Mouse (Mus musculus) frontal cortex, adult 2 months (tissue): ENCODE data around the gene Stim1. TPM values are rescaled to one million over a fixed set of nuclear protein-coding genes. Genes with fewer than 3 reads are reported as not detected.

ENCODE experiments used
- DNase-seq, 2 experiments: peaks; one replicate each; pipeline ENCODE4 v3.0.0; 2022; ENCODE audit warnings: low spot score in 1 of 2; ENCODE audit errors: extremely low spot score in 1 of 2
- polyA plus RNA-seq: library from polyadenylated mRNA; depleted of rRNA; stranded (reverse); fragments of >200 nt; gene quantifications from 2 replicates; pipeline ENCODE4 v1.2.3, GENCODE M21; 2012; rRNA removed

Gene Stim1
- polyA plus RNA-seq, result 78.3 and 82.5 TPM in 2 replicates

DNA sequence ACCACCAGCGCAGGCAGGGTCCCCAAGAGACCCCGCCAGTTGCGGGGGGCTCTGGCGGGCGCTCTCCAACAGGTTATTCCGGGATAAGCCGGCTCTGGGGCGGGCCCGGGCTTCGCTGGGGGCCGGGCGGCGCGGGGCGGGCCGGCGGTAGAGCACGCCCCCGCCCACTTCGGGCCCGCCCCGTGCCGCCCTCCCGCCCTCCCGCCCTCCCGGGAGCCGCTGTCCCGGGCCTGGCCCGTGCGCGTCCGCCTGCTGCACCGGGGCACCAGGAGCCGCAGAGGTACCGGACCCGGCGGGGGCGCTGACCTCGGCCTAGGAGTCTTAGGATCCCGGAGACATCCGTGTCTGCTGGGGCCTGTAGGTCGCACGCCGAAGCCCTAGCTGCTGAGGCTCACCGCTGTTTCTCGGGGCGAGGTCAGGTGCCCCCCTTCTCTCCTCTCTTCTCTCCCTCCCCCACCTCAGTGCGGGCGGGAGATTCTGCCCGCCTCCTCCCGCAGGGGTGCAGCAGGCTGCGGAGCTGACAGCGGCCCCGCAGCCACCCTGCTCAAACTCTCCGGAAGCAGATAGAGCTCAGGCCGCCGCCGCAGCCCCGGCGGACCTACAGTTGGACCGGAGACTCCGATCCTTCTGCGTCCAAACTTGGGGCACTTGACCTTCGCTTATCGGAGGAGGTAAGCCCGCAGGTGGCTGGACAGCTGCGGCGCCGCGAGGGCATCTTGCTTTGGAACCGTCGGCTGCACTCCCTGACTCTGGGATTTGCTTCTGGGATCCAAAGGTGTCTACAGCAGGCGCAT is at the start of gene Stim1:
Gene Stim1 (plus strand): TSS at position 206 of the 794 bp plus-strand sequence.
- DNase-seq, result peak in 1 of 2 experiments; percentile 43

GRCm38 (mm10) chr7:102221899-102222298 is 45.7 kb upstream of the Stim1 start:
- DNase-seq, result peak in 1 of 2 experiments; percentile 30

DNA sequence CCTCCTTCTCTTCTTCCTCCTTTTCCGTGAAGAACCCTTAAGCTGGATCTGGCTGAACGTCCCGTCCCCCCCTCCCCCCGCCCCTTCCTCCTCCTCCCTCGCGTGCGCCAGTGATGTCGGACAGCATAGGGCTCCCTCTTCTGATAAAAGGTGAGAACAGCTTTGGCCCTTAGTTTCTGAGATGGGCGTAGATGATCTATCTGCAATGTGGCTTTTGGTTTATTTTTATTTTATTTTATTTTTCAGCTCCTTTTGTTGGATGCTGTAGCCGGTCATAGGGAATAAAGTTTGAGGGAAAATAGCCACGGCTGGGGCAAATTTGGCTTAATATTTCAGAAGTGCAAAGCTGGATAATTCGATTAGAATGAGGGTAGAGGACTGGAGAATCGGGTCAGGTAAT is 45.3 kb upstream of the Stim1 start:
- DNase-seq, result peak in 1 of 2 experiments; percentile 44

DNA sequence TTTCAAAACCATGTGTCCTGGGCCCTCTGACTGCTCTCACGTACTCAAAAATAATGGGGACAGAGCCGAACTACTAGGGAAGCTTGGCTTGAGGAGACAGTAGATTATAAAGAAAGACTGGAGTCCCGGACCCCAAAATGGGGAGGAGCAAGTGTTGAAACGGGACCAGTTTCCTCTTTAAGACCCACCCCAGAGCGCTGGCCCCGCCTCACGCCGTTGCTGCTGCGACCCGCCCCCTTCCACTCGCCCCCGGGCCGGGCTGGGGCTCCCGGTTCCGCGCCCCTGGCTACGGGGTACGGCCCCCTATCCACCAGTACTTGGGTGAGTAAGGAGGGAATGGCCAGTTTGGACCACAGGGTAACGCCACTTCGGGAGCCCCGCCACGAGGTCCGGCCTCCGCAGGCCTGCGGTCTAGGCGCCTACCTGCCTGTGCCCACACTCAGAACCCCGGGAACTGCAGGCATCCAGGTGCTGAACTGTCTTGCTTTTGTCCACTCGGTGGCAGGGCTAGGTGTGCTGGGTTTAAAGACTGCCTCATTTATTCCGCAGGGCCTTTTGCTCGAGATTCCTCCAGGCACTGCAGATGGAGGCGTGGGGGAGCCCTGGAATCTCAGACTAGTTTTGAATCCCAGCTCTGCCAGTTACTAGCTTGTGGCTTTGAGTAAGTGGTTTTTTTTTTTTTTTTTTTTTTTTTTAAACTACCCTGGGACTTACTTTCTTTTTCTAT is 44.6 kb upstream of the Stim1 start:
- peak in 1 of 2 experiments; percentile 62 for DNase-seq

DNA sequence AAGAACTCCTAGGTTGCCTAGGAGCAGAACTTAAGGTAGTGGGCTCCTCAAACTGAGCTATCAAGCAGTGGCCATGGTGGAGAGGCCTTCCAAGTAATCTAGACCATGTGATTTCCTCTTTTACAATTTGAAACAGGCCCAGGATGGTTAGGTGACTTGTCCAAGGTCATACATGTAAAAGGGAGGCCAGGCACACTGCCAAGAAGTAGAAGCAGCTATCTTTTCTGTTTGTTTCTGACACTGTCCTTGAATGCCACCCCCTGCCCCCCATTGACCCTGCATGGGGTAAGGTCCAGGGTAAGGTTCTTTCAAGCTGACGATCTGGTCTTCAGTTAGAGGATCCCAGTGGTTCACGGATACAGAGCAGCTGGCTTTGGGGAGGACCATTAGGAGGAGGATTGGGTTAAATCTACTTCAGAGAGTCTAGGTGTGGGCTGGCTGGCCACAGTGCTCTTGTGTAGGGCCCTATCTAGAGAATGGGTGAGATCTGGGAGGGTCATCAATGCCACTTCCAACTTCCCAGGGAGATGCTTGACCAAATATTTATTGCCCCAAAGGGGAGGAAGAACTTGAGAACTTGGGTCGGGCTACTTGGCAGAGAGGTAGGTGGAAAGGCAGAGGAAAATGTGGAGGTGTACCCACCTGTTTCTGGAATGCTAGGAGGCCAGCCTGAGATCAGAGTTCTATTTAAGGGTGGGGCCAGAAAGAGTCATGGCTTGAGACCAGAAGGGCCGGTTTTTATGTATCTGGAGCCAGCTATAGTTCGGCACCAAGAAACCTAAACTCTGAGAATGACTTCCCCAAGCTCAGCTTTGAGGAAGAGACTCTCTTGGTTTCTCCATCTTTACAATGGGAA is 43.5 kb upstream of the Stim1 start:
- no peak for DNase-seq

DNA sequence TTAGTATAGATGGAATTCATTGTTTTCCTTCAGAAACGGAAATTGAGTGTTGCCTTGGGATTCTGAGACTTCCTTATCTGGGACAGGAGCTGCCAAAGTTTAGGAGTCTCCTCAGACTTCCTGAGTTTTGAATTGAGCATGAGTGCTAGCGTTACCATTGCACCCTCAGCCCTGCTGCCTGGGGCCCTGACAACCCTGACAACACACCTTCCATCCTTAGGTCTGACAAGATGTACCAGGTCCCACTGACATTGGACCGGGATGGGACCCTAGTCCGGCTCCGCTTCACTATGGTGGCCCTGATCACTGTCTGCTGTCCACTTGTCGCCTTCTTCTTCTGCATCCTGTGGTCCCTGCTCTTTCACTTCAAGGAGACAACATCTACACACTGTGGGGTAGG is 41.6 kb upstream of the Stim1 start:
- DNase-seq, result no peak

- DNase-seq, result no peak
Observed at GRCm38 (mm10) chr7:102228049-102228670, 39.4 kb upstream of the Stim1 start.

DNA sequence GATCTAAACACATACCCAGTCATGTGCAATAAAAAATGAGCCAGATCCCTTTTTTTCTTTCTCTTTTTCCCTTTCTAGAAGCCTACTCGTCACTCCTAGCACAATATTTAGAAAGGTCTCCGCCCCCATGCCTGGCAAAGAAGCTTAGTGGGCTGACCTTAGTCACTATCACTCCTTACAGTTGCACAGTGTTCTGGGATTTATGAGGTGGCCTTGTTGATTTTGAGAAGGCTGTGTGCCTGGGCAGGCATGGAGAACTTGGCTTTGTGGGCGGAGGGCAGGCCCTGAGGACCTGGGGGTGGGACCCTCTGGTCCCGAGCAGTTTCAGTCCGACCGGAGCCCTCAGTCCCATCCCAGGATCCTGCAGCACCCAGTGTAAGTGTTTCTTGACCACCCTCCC is 37.8 kb upstream of the Stim1 start:
- no peak for DNase-seq

DNA sequence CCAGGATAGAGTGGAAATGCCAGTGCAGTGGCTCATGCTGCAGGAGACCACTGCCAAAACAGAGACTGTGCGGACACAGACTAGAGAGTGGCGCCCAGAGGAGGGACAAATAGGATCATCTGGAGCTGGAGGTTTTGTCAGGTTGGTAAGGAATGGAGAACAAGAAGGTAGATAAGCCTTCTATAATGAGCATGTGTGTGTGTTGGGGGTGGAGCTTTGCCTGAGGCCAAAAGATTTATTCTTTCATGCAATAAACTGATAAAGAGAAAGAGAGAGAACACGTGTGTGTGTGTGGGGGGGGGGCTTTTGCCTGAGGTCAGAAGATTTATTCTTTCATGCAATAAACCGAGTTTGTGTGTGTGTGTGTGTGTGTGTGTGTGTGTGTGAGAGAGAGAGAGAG is 34.5 kb upstream of the Stim1 start:
- DNase-seq, result no peak

GRCm38 (mm10) chr7:102238686-102239286 is 28.8 kb upstream of the Stim1 start:
- peak in 1 of 2 experiments; percentile 26 for DNase-seq

DNA sequence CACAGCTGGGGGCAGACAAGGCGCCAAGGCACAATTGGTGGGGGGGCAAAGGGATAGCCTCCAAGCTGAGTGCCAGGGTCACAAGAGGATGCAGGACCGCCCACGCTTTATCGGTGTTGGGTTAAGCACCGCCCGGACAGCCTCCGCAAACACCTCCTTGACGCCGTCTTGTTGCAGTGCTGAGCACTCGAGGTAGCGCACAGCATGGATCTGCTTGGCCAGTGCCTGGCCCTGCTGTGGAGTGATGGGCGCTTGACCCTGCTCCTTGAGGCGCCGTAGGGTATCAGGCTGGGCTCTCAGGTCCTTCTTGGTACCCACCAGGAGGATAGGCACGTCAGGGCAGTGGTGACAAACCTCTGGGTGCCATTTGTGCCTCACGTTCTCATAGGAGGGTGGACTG is 28.0 kb upstream of the Stim1 start:
- no peak for DNase-seq

DNA sequence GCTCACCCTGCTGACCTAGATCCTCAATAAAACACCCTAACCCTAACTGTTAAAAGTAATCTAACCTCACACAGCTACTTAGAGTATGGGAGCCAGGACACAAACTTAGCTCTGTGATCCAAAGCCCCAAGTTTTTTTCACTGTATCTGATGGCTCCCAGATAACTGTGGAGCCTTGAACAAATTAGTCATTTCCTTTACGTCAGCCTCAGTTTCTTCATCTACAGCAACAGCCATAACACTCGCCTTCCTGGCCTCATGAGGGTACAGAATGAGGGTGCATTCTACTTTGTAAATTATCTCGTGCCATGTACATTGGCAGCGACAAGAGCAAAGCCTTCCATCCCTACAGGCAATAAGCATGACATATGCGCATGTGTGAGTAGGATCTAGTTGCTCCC is 25.2 kb upstream of the Stim1 start:
- DNase-seq, result no peak

GRCm38 (mm10) chr7:102242917-102243316 is 24.7 kb upstream of the Stim1 start:
- DNase-seq, result no peak

DNA sequence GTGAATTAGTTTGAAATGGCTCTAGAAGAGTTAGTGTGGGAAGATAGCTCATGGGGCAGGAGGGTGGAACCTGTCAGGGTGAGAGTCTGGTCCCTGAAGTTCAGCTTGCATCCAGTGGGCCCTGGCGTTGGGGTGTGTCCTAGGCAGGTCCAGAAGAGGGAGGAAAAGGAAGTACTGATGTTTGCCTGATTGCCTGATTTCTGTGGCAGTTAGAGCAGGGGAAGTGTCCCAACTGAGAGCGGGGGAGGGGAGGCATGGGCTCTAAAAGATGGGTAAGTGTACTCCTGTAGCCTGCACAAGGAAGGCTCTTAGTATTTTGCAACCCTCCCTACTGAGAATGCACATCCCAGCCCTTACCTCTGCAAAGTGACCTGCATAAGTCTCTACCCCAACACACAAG is 23.7 kb upstream of the Stim1 start:
- no peak for DNase-seq

GRCm38 (mm10) chr7:102244782-102245535 is 22.6 kb upstream of the Stim1 start:
- DNase-seq, result no peak

DNA sequence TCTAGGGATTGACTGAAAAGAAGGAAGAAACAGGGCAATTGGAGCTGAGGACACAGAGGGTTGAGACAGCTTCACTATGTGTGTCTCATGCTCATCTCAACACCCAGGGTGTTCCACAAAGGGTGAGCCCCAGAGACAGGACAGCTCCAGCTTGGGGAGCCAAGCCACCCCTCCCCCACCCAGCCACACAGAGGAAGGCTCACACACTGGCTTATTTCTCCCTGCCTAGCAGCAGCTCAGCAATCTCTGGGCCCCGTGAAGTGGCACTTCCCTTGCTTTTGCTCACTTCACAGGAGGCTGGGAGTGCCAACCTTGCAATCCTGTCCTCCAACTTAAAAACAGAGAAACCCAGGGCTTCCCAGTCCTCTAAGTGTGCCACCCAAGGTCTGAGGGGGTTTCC is 21.8 kb upstream of the Stim1 start:
- DNase-seq, result peak in 1 of 2 experiments; percentile 43

- no peak for DNase-seq
Observed at GRCm38 (mm10) chr7:102246265-102246664, 21.3 kb upstream of the Stim1 start.

GRCm38 (mm10) chr7:102246956-102247797 is 20.4 kb upstream of the Stim1 start:
- DNase-seq, result no peak
